Mouse (Mus musculus) liver, embryonic 13.5 days (tissue): ENCODE data around the gene Rin1. TPM values are rescaled to one million over a fixed set of nuclear protein-coding genes. Genes with fewer than 3 reads are reported as not detected.

Experiments used
- ATAC-seq: fragments of 200-750 bp; cut with Nextera tagmentation; 2 replicates; pipeline ENCODE4 v1.8.0; 2017; ENCODE audit warnings: low read depth, mild to moderate bottlenecking, moderate number of reproducible peaks, moderate library complexity
- DNase-seq: peaks from one replicate; pipeline ENCODE4 v3.0.0; 2022
- H3K27ac ChIP-seq: fragments of 300-500 bp; sonication (generic); 2 replicates; pipeline ENCODE4 v1.5.1; 2015; ENCODE audit warnings: moderate library complexity, mild to moderate bottlenecking, inconsistent platforms
- H3K27me3 ChIP-seq: fragments of 300-500 bp; sonication (generic); 2 replicates; pipeline ENCODE4 v1.6.1; 2015; ENCODE audit warnings: mild to moderate bottlenecking, inconsistent platforms
- H3K36me3 ChIP-seq: fragments of 300-500 bp; sonication (generic); 2 replicates; pipeline ENCODE4 v1.6.1; 2015; ENCODE audit warnings: mild to moderate bottlenecking, inconsistent platforms
- H3K4me1 ChIP-seq: fragments of 300-500 bp; sonication (generic); replicated peaks from 2 replicates; pipeline ENCODE4 v1.6.1; 2015; ENCODE audit warnings: inconsistent platforms
- H3K4me2 ChIP-seq: fragments of 300-500 bp; sonication (generic); 2 replicates; pipeline ENCODE4 v1.6.1; 2015; ENCODE audit warnings: inconsistent platforms, mild to moderate bottlenecking, moderate library complexity
- H3K4me3 ChIP-seq: fragments of 300-500 bp; sonication (generic); replicated peaks from 2 replicates; pipeline ENCODE4 v1.5.1; 2015; ENCODE audit warnings: mild to moderate bottlenecking, inconsistent platforms
- H3K9ac ChIP-seq: fragments of 300-500 bp; sonication (generic); 2 replicates; pipeline ENCODE4 v1.6.1; 2015; ENCODE audit warnings: mild to moderate bottlenecking, inconsistent platforms
- H3K9me3 ChIP-seq: fragments of 300-500 bp; sonication (generic); replicated peaks from 2 replicates; pipeline ENCODE4 v1.6.1; 2016; ENCODE audit warnings: inconsistent platforms
- WGBS: fragments of 180-500 bp; shearing (Covaris S2); methylation state at CpG from one replicate; pipeline ENCODE4 v1.1.7; 2015; ENCODE audit not compliant: insufficient replicate concordance; 5-methylcytosine and 5-hydroxymethylcytosine counted together
- polyA plus RNA-seq: library from polyadenylated mRNA; unstranded; fragments of >200 nt; fragmentation: Nextera tagmentation; extraction: Ambion mirVana; gene quantifications from 2 replicates; pipeline ENCODE4 v1.2.1, GENCODE M21; 2015

The Rin1 gene
- polyA plus RNA-seq, 1 experiment from 2014 or later = 0.33 TPM

- no peak for DNase-seq
- H3K9me3 ChIP-seq = no peaks in the 10 kb centered on the region
- peaks cover 31% of the 10 kb centered on the region for H3K27me3 ChIP-seq
- H3K27ac ChIP-seq = no peak overlapping the region
- no peak overlapping the region for H3K4me2 ChIP-seq
- no peak overlapping the region for H3K4me3 ChIP-seq
- no peak overlapping the region for H3K9ac ChIP-seq
- peaks cover 9% of the 10 kb centered on the region for H3K4me1 ChIP-seq
- 77% methylated on average over 14 of the region's 14 CpGs for WGBS
- ATAC-seq = no peak
- peaks cover 50% of the 10 kb centered on the region for H3K36me3 ChIP-seq
Measured at GRCm38 (mm10) chr19:5048138-5049056, 1.9 kb upstream of the Rin1 start.

GRCm38 (mm10) chr19:5049325-5049724 lies 956 bp upstream of the Rin1 start:
- no peak overlapping the region for H3K27ac ChIP-seq
- H3K4me3 ChIP-seq = no peak overlapping the region
- no peak overlapping the region for H3K9ac ChIP-seq
- WGBS = 69% methylated on average over 6 of the region's 6 CpGs
- no peak overlapping the region for H3K4me2 ChIP-seq
- peaks cover 41% of the 10 kb centered on the region for H3K27me3 ChIP-seq
- H3K36me3 ChIP-seq = peaks cover 45% of the 10 kb centered on the region
- DNase-seq (no peak), ATAC-seq (no peak)
- no peaks in the 10 kb centered on the region for H3K9me3 ChIP-seq
- H3K4me1 ChIP-seq = peaks cover 9% of the 10 kb centered on the region

- 13% methylated on average over 17 of the region's 17 CpGs for WGBS
- Histone ChIP-seq H3K4me3 (peak overlapping the region; percentile 20), H3K27me3 (peaks cover 53% of the 10 kb centered on the region)
Measured at GRCm38 (mm10) chr19:5051031-5051430, 750 bp downstream of the Rin1 start.

GRCm38 (mm10) chr19:5051515-5051914 lies 1.2 kb downstream of the Rin1 start:
- Histone ChIP-seq H3K27ac (no peak overlapping the region), H3K9ac (no peak overlapping the region)
- ATAC-seq = no peak

More at GRCm38 (mm10) chr19:5051031-5051430, 750 bp downstream of the Rin1 start:
- no peaks in the 10 kb centered on the region for H3K9me3 ChIP-seq
- no peak overlapping the region for H3K9ac ChIP-seq
- DNase-seq = no peak
- peaks cover 9% of the 10 kb centered on the region for H3K4me1 ChIP-seq
- H3K4me2 ChIP-seq = peak overlapping the region; percentile 27; the same call in 1 of the 2 replicates
- peaks cover 36% of the 10 kb centered on the region for H3K36me3 ChIP-seq
- no peak overlapping the region for H3K27ac ChIP-seq
- no peak for ATAC-seq

GRCm38 (mm10) chr19:5052166-5052822 lies 2.0 kb downstream of the Rin1 start:
- H3K36me3 ChIP-seq = peaks cover 23% of the 10 kb centered on the region
- H3K27ac ChIP-seq = no peak overlapping the region
- no peak overlapping the region for H3K9ac ChIP-seq
- no peak overlapping the region for H3K4me3 ChIP-seq
- WGBS = 38% methylated on average over 25 of the region's 25 CpGs
- H3K9me3 ChIP-seq = no peaks in the 10 kb centered on the region
- DNase-seq (no peak), ATAC-seq (no peak)
- H3K27me3 ChIP-seq = peaks cover 53% of the 10 kb centered on the region
- H3K4me1 ChIP-seq = peaks cover 18% of the 10 kb centered on the region
- H3K4me2 ChIP-seq = no peak overlapping the region

More at GRCm38 (mm10) chr19:5051515-5051914, 1.2 kb downstream of the Rin1 start:
- 54% methylated on average over 3 of the region's 3 CpGs for WGBS
- H3K4me2 ChIP-seq = peak overlapping the region; percentile 27; the same call in 1 of the 2 replicates
- H3K27me3 ChIP-seq = peaks cover 53% of the 10 kb centered on the region
- H3K4me1 ChIP-seq = peaks cover 12% of the 10 kb centered on the region
- DNase-seq = no peak
- H3K9me3 ChIP-seq = no peaks in the 10 kb centered on the region
- peaks cover 31% of the 10 kb centered on the region for H3K36me3 ChIP-seq
- H3K4me3 ChIP-seq = no peak overlapping the region

- no peak overlapping the region for H3K9ac ChIP-seq
- no peaks in the 10 kb centered on the region for H3K9me3 ChIP-seq
- H3K27ac ChIP-seq = no peak overlapping the region
- DNase-seq = no peak
- peaks cover 18% of the 10 kb centered on the region for H3K36me3 ChIP-seq
- WGBS = 71% methylated on average over 17 of the region's 17 CpGs
- ATAC-seq = no peak
- peaks cover 23% of the 10 kb centered on the region for H3K4me1 ChIP-seq
- no peak overlapping the region for H3K4me3 ChIP-seq
- peaks cover 53% of the 10 kb centered on the region for H3K27me3 ChIP-seq
- H3K4me2 ChIP-seq = no peak overlapping the region
Measured at GRCm38 (mm10) chr19:5052853-5053252, 2.6 kb downstream of the Rin1 start.

- H3K27me3 ChIP-seq = peaks cover 53% of the 10 kb centered on the region
- H3K4me1 ChIP-seq = peaks cover 33% of the 10 kb centered on the region
Measured at GRCm38 (mm10) chr19:5053909-5054308, 3.6 kb downstream of the Rin1 start.

GRCm38 (mm10) chr19:5056251-5056650 lies 6.0 kb downstream of the Rin1 start:
- DNase-seq (no peak), ATAC-seq (no peak)
- WGBS = 13% methylated on average over 6 of the region's 6 CpGs
- no peak overlapping the region for H3K4me2 ChIP-seq
- H3K36me3 ChIP-seq = no peaks in the 10 kb centered on the region
- peaks cover 48% of the 10 kb centered on the region for H3K4me1 ChIP-seq
- no peaks in the 10 kb centered on the region for H3K9me3 ChIP-seq
- H3K27ac ChIP-seq = no peak overlapping the region
- H3K27me3 ChIP-seq = peaks cover 43% of the 10 kb centered on the region
- H3K4me3 ChIP-seq = no peak overlapping the region
- no peak overlapping the region for H3K9ac ChIP-seq

More at GRCm38 (mm10) chr19:5053909-5054308, 3.6 kb downstream of the Rin1 start:
- Histone ChIP-seq H3K27ac (no peak overlapping the region), H3K4me2 (no peak overlapping the region), H3K4me3 (no peak overlapping the region), H3K36me3 (peaks cover 7% of the 10 kb centered on the region), H3K9me3 (no peaks in the 10 kb centered on the region), H3K9ac (no peak overlapping the region)
- 0 out of 2 replicates have a peak, but pooled peaks have one; percentile 22 for ATAC-seq
- 29% methylated on average over 9 of the region's 9 CpGs for WGBS
- peak; percentile 52 for DNase-seq

GRCm38 (mm10) chr19:5057876-5058775 lies 7.8 kb downstream of the Rin1 start:
- Histone ChIP-seq H3K9me3 (no peaks in the 10 kb centered on the region), H3K4me3 (no peak overlapping the region), H3K27ac (0 out of 2 replicates have a peak overlapping the region, but pooled peaks have one; percentile 12), H3K9ac (no peak overlapping the region), H3K4me1 (peaks cover 50% of the 10 kb centered on the region), H3K4me2 (no peak overlapping the region), H3K27me3 (peaks cover 24% of the 10 kb centered on the region), H3K36me3 (no peaks in the 10 kb centered on the region)
- DNase-seq (no peak), ATAC-seq (no peak)
- WGBS = 27% methylated on average over 16 of the region's 16 CpGs

- no peaks in the 10 kb centered on the region for H3K9me3 ChIP-seq
- H3K4me3 ChIP-seq = no peak overlapping the region
- H3K4me1 ChIP-seq = peaks cover 50% of the 10 kb centered on the region
- peak overlapping the region; percentile 29; the same call in 1 of the 2 replicates for H3K27ac ChIP-seq
- DNase-seq = no peak
- no peaks in the 10 kb centered on the region for H3K36me3 ChIP-seq
- ATAC-seq = peak; percentile 57
- H3K4me2 ChIP-seq = no peak overlapping the region
- no peak overlapping the region for H3K9ac ChIP-seq
- WGBS = 16% methylated on average over 10 of the region's 10 CpGs
- peaks cover 16% of the 10 kb centered on the region for H3K27me3 ChIP-seq
Measured at GRCm38 (mm10) chr19:5058801-5059771, 8.8 kb downstream of the Rin1 start.
